Mouse (Mus musculus): ENCODE measurements around the gene Nr1d1.

Gene Nr1d1

DNA sequence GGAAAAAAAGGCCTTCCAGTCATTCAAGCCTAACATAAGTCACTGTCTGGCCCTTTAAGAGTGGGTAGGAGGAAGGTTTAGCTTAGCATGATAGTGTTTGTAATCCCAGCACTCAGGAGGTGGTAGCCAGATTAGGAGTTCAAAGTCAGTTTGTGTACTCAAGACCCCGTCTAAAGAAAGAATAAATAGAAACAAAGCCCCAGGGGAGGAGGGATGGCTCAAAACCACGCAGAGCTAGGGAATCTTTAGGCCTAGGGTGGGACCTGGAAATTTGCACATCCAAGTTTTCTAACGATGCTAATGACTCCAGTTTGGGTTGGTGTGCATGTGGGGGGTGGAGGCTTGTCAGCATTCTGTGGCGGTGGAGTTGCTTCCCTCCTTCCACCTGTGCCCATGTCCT lies 16.9 kb upstream of the Nr1d1 start:
- no peak for TF ChIP-seq GATA4 (IDR thresholded peaks at IDR 0.05; ENCODE audit: insufficient replicate concordance, low read length)

DNA sequence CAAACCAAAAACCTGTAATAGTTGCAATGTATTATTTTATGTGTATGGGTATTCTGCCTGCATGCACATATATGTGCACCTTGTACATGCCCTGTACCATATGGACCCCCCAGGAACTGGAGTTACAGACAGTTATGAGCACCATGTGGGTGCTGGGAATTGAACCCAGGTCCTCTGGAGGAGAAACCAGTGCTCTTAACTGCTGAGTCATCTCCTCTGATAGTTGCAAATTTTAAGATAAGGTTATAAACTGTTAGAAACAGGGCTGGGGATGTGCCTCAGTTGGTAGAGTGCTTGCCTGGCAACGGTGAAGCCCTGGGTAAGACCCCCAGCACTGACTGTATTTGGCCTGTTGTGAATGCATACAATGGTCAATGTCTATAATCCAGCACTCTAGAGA lies 16.3 kb upstream of the Nr1d1 start:
- TF ChIP-seq GATA4 (IDR thresholded peaks at IDR 0.05; ENCODE audit: insufficient replicate concordance, low read length): no peak

DNA sequence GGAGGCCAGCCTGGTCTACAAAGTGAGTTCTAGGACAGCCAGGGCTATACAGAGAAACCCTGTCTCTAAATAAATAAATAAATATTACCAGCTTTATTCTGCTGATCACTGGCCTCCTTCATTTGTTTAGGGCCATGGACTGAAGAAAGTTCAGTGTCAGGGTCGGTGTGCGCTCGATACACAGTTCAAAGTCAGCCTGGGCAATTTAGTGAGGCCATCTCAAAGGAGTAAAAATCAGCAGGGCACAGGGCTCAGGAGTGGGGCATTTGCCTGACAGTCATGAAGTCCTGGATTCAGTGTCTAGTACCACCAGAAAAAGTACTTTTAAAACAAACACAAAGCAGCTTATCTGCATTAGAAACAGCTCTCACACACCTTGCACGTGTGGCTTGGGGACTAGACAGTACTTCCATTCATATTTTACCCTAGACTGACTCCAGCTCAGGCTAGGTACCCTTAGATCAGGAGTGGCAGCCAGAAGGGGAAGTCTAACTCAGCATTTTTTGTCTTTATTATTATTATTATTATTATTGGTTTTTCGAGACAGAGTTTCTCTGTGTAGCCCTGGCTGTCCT lies 15.6 kb upstream of the Nr1d1 start:
- no peak for TF ChIP-seq GATA4 (IDR thresholded peaks at IDR 0.05; ENCODE audit: insufficient replicate concordance, low read length)

DNA sequence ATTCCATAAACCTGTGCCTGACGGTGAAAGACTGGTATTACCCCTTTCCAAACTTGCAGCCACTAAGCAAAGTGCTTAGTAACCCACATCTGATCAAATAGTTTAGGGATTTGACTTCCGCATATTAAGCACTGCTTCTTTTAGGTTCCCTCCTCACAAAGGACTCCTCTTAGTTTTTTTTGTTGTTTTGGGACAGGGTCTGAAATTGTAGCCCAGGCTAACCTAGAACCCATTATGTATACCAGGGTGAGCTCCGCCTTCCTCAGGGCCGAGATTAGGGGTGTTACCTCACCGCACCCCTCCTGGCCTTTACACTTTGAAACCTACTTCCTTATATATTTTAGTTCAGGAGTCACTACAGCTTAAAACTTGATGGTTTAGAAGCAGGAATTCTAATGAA lies 14.7 kb upstream of the Nr1d1 start:
- TF ChIP-seq GATA4 (IDR thresholded peaks at IDR 0.05; ENCODE audit: insufficient replicate concordance, low read length): no peak

DNA sequence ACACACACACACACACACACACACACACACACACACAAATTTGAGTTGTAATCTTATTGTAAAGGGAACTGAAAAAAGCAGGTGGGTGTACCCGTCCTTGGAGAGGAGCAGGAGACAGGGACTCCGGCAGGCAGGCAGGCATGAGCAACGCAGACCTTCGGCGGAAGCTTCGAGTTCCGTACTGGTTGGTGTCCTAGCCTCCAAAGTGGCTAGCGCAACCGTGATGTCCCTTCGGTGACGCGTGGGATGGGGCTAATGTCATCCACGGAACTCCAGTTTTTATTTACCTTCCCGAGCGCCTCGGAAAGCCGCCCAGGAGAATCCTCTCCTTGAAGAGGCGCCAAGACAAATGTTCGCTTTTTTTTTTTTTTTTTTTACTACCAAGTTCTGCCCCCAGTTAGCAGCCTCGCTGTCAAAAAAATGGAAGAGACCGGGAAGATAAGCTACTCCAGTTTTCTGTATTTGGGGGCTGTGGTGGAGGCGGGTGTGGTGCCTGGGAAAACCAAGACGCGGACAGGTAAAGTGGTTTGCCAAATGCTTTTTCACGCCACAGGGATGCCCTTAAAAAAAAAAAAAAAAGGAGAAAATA lies 14.2 kb upstream of the Nr1d1 start:
- no peak for TF ChIP-seq GATA4 (IDR thresholded peaks at IDR 0.05; ENCODE audit: insufficient replicate concordance, low read length)

DNA sequence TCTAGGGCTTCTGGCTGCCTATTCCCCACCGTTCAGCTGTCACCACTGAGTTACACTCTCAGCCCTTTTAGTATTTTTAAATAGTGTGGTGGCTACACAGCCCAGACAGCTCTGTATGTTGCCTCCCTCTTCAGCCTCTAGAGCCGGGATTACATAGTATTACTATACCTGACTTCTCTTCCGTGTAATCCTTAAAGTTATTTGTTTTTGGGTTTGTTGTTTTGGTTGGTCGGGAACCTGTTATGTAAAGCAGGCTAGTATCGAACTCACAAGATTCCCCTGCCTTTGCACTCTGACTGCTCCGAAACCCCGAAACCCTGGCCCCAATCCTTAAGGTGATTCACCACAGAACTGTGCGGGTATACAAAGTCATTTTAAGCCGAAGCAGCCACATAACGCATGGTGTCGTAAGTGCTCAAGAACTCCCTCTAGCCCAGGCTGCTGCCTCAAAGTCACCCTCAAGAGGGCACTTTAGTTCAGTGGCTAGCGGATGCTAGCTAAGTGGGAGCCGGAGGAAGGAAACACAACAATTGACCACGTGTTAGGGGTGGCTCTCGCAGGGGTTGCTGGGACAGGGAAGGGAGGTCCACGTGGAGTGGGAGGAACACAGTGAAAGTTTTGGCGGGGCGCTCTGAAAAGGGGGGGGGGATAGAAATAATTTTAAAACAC lies 13.6 kb upstream of the Nr1d1 start:
- no peak for TF ChIP-seq GATA4 (IDR thresholded peaks at IDR 0.05; ENCODE audit: insufficient replicate concordance, low read length)

DNA sequence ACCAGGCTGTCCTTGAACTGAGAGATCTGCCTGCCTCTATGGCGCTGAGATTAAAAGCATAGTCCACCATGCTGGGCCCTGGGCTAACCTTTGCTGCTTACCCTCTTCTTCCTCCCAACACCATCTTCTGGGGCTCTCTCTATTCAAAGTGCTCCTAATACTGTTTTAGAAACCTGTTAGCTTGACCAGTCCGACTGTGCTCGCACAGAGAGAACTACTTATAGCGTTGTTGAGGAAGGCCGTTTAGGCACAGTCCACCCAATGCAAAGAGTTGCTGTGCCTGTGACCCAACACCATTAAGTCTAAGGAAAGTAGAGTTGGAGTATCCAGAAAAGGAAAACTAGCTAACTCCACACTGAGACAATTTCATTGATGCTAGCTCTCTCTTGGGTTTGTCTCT lies 13.0 kb upstream of the Nr1d1 start:
- no peak for TF ChIP-seq GATA4 (IDR thresholded peaks at IDR 0.05; ENCODE audit: insufficient replicate concordance, low read length)

DNA sequence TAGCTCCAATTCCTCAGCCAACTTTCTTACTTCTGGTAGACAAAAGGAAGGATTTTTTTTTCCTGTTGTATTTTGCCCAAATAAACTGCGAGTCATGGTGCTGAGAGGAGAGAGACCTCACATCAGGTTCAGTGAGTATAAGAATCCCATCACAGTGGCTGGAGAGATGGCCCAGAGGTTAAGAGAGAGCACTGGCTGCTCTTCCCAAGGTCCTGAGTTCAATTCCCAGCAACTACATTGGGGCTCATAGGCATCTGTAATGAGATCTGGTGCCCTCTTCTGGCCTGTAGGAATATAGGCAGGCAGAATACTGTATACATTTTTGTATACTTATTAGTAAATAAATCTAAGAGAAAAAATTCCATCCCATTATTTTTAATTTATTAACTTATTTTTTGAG lies 12.6 kb upstream of the Nr1d1 start:
- no peak for TF ChIP-seq GATA4 (IDR thresholded peaks at IDR 0.05; ENCODE audit: insufficient replicate concordance, low read length)

DNA sequence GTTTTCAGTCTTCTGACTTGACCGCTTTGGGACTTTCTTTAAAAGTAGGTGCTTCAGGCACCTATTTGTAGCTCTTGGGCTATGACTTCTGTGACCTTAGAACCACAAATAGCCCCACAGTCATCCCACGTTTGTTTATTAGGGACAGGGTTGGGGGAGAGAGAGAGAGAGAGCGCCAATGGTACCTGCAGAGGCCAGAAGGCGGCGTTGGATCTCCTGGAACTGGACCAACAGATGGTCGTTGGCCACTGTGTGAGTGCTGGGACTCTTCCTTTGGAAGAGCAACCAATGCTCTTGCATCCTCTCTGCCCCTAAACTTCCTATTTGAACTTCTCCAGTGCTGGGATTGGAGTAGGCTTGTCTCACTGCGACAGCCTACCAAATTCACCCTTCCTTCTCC lies 12.1 kb upstream of the Nr1d1 start:
- TF ChIP-seq GATA4 (IDR thresholded peaks at IDR 0.05; ENCODE audit: insufficient replicate concordance, low read length): no peak

DNA sequence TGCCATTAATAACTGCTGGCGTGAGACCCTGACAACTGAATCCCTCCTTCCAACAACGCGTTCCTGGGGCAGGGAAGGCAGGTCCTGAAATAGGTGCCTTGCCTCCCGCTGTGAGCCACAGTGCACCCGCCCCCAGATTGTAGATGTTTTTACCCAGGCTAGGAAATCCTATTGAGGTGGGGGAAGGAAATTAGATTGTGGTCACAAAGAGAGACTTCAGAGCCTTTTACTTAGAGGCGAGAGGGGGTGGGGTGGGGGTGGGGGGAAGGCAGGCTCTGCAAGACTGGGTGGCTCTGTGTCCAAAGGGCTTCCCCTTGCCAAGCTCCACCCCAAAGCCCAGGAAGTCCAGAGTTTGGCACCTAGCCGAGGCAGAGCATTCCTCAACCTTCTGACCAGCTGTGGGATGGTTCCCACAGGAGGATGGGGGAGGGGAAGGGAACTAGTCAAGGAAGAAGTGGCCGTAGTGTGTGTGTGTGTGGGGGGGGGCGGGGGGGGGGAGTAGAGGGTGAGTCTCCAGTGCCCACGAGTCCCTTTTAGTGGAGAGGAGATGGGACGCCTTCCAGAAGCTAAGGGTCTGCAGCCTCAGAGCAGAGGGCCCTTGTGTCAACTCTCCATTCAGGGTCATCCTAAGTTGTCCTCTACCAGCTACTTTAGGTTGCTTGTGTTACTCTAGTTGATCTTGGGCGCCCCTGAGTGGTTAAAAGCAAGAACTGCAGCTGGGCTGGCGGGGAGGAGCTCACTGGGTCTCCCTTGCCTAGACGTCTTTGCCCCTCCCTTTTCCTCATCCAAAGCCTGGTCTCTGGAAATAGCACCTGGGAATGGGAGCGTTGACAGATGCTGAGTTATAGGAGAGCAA lies 11.5 kb upstream of the Nr1d1 start:
- TF ChIP-seq GATA4 (IDR thresholded peaks at IDR 0.05; ENCODE audit: insufficient replicate concordance, low read length): peak; percentile 25; the same call in 1 of the 2 replicates

DNA sequence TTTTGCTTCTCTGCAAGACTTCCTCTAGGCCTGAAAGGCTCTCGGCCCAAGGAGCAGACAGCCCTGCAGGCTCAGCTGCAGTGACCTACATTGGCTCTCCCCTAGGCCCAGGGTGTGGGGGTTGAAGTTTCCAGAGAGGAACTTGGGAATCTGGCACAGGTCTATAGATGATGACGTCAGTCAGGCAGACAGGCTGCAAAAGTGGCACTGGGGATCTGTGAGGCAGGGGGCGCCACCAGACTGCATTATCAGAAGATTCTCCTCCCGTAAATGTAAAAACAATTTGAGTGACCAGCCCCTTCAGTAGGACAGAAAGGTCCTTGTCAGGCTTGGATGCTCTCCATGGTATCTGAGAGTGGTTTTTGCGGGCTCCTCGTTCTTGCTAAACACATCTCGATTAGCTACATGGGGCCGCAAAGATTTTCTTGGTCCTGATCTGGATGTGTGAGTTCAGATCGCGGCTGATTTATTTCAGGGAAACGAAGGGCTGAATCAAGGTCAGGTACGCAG lies 10.7 kb upstream of the Nr1d1 start:
- no peak; the same call in 1 of the 2 replicates for TF ChIP-seq GATA4 (IDR thresholded peaks at IDR 0.05; ENCODE audit: insufficient replicate concordance, low read length)

DNA sequence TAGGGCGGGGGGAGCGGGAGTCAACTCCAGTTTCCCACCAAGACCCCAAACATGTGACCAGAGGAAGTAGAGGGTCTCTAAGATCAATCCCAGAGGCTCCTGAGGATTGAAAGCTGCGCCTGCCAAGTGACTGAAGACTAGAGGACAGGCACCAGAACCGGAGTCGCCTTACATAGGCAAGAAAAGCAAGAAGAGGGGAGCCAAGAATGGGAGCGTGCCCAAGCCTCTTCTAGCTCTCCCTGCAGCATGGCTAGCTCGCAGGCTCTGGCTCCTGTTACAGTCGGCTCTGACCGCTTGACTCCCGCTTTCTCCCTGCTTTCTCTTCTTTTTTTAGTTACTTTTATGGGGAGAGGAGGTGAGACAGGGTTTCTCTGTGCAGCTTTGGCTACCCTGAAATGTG lies 10.1 kb upstream of the Nr1d1 start:
- TF ChIP-seq GATA4 (IDR thresholded peaks at IDR 0.05; ENCODE audit: insufficient replicate concordance, low read length): no peak

DNA sequence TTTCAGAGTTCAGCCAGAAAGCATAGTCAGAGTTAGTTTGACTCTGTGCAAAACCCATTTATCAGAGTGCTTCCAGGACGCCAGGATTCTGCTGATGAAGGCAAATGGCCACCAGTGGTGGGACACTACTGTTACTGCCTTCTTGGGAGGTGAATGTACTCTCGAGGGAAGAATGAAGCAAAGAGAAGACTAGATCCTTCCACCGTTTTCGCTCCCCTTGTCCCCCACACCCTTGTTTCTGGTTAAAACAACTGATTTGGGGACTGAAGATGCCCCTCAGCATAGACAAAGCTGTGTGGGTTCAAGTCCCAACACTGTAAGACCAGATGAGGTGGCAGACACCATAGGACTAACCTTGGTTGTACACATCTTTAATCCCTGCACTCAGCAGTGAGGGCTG lies 9.0 kb upstream of the Nr1d1 start:
- TF ChIP-seq GATA4 (IDR thresholded peaks at IDR 0.05; ENCODE audit: insufficient replicate concordance, low read length): no peak

DNA sequence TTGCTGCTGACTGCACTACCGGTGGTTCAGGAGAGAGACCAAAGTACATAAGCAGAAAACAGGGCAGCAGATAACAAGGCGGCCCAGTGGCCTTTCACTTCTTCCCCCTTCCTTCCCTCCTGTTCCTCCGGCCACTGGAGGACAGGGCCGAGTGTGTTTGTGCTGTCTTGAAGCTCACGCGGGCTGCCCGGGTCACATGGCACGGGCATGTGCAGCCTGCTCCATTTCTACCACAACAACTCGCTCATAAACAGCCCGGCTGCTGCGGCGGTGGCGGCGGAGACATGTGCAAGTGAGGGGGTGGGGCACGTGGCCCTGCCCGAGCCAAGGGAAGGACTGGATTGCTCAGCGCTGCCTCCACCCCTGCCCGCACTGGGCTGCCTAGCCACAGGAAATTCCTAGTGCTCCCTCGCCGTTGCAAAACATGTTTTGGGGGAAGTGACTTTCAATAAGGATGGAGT lies 8.1 kb upstream of the Nr1d1 start:
- peak; percentile 98; the same call in 1 of the 2 replicates for TF ChIP-seq GATA4 (IDR thresholded peaks at IDR 0.05; ENCODE audit: insufficient replicate concordance, low read length)

DNA sequence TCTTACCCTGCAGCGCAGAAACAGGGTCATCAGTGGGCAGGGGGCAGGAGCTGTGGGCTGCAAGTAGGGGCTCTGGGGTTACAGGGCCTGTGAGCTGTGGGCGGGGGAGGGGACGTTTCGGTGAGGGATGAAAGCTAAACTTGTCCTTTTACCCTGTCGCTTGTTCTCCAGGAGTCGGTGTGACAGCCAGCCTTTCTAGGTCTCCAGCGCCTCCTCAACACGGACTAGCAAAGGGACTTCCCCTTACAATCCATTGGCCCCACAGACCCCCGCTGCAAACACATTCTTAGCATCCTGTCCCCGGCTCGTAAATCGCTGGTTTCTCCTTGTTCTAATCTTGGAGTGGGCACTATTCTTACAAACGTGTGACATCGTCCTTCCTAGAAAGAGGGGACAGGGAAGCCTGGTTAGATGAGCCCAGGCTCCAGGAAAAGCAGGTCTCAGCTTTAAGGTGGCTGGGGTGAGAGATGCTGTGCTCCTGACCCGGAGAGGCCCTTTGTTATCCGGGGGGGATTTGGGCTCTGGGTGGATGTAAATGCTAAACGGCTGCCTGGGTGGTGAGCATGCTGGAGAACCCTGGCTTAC lies 7.6 kb upstream of the Nr1d1 start:
- no peak for TF ChIP-seq GATA4 (IDR thresholded peaks at IDR 0.05; ENCODE audit: insufficient replicate concordance, low read length)
